Mouse (Mus musculus): ENCODE data around the gene Prkcb.

DNA sequence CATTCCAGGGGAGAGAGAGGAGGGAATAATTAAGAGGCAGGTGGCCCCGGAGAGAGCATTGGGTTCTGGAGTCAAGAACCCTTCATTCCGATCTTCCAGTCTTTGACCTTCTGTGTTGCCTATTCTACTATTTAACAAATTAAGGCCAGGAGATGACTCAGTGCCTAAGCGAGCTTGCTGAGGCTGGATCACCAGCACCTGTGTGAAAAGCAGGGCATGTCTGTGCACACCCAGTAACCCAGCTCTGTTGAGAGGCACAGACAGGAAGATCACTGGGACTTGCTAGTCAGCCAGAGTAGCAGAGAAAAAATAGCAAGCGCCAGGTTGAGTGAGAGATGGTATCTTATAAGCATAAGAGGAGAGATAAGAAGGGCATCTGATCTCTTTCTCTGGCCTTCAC lies 146.4 kb downstream of the Prkcb start:
- no peak for TF ChIP-seq CTCF (IDR thresholded peaks at IDR 0.05; ENCODE audit: low read depth, low read length)
- no peak for TF ChIP-seq POLR2A (IDR thresholded peaks at IDR 0.05; ENCODE audit: insufficient read depth, low read length)
